Comparison of ENCODE assay signal across 7 mouse cellular contexts in the genomic region with DNA sequence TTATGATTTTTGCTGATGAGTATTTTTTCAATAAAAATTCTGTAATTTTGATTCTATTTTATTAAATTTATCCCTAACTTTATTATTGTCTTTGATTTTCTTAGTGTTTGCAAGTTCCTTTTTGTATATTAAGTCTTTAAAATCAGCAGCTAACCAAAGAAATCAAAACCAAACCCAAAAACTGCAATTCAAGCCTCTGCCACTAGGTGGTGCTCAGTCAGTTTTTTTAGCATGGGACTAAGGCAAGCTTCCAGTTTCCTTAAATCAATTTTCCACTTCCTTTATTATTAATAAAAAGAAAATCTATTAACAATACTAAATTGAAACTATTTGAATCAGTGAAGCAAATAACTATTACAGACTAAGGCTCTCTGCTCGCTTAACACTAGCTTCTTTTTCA.
DNase-seq lines count a peak whose midpoint lies in the region; ATAC-seq and TF ChIP-seq lines count a peak whose summit lies in the region.

No protein-coding gene starts in this region.

- no peaks in the 10 kb centered on the region for H3K4me1 ChIP-seq in kidney, postnatal 0 days (replicated peaks; ENCODE audit: insufficient read depth, low read length)
- peaks cover 0 to 5% of the 10 kb centered on the region in 2 experiments; a peak in 2 of 4 replicates for H3K4me1 ChIP-seq in CH12.LX (ENCODE audit: control insufficient read depth in 1 of 2, insufficient read depth in 2 of 2)
- peaks cover 12% of the 10 kb centered on the region for H3K4me1 ChIP-seq in limb, embryonic 10.5 days

- DNase-seq in kidney, postnatal 0 days (ENCODE audit: low spot score), result peak; percentile 67
- no peak for DNase-seq in kidney, adult 11 months
- peak; percentile 64 for DNase-seq in CH12.LX (ENCODE audit: extremely low read depth)
- DNase-seq in Patski (ENCODE audit: low read depth, low spot score), result no peak
- DNase-seq in fibroblast of lung, adult 2 months (ENCODE audit: low read depth), result peak; percentile 36
- DNase-seq in limb, embryonic 10.5 days (ENCODE audit: low spot score), result peak; percentile 79
- DNase-seq in right cerebral cortex, postnatal 14 days, result peak; percentile 55

- peak; percentile 80 for TF ChIP-seq CTCF in kidney, postnatal 0 days (IDR thresholded peaks at IDR 0.05; ENCODE audit: low read depth)
- TF ChIP-seq CTCF in CH12.LX (conservative IDR thresholded peaks at IDR 0.05 in 1 of 2, IDR thresholded peaks at IDR 0.05 in 1 of 2; ENCODE audit: low read depth in 2 of 2, low read length in 2 of 2) (peak; percentile 72 to 74), Patski (IDR thresholded peaks at IDR 0.05) (peak; percentile 63)

- TF ChIP-seq POLR2A in CH12.LX (IDR thresholded peaks at IDR 0.05; ENCODE audit: low read depth, low read length), result no peak

- TF ChIP-seq EP300 in CH12.LX (IDR thresholded peaks at IDR 0.05; ENCODE audit: low read length), result no peak

- no peaks in the 10 kb centered on the region for H3K79me2 ChIP-seq in CH12.LX (replicated peaks; ENCODE audit: control insufficient read depth, extremely low read depth, insufficient read depth, poor library complexity, severe bottlenecking)

- no peak overlapping the region for H3K9ac ChIP-seq in kidney, postnatal 0 days (ENCODE audit: low read depth, low read length)
- no peak overlapping the region for H3K9ac ChIP-seq in CH12.LX (ENCODE audit: insufficient read depth, low read depth)

- peak; percentile 49 for TF ChIP-seq RAD21 in CH12.LX (IDR thresholded peaks at IDR 0.05; ENCODE audit: low read depth, low read length)

- in situ Hi-C loops in CH12.LX (cut with MboI; ENCODE audit: low pct_ligation_motif_present, low pct_unique_long_range_greater_than_20kb, low sequenced_read_pairs), result no loop called here
- in situ Hi-C loops in Patski (cut with MboI; ENCODE audit: low pct_unique_long_range_greater_than_20kb), result no loop called here

- no peak for ATAC-seq in kidney, postnatal 0 days (replicated peaks; ENCODE audit: low FRiP score, low read depth)
- no peak for ATAC-seq in Patski

- no peak overlapping the region for H3K4me2 ChIP-seq in kidney, postnatal 0 days (ENCODE audit: low read length)
- no peak overlapping the region for H3K4me2 ChIP-seq in CH12.LX (ENCODE audit: insufficient read depth, low read depth, poor library complexity, severe bottlenecking)

- no peaks in the 10 kb centered on the region for H3K9me3 ChIP-seq in kidney, postnatal 0 days (replicated peaks; ENCODE audit: low read length)
- no peaks in the 10 kb centered on the region for H3K9me3 ChIP-seq in CH12.LX (replicated peaks; ENCODE audit: low read length)
- H3K9me3 ChIP-seq in limb, embryonic 10.5 days (replicated peaks), result no peaks in the 10 kb centered on the region

- H3K27me3 ChIP-seq in kidney, postnatal 0 days (ENCODE audit: insufficient read depth, low read length), result no peaks in the 10 kb centered on the region
- no peaks in the 10 kb centered on the region for H3K27me3 ChIP-seq in CH12.LX (replicated peaks)
- H3K27me3 ChIP-seq in Patski, result peaks cover 31% of the 10 kb centered on the region
- 0 out of 2 replicates have a peak, but pooled peaks cover 5% of the 10 kb centered on the region for H3K27me3 ChIP-seq in limb, embryonic 10.5 days (ENCODE audit: low read depth, poor library complexity, severe bottlenecking)

- dilution Hi-C loops in CH12.LX (cut with MboI; ENCODE audit: extremely low pct_ligation_motif_present, extremely low pct_unique_long_range_greater_than_20kb, low sequenced_read_pairs), result no loop called here

- 59% methylated on average over 1 of the region's 1 CpGs for WGBS in kidney, postnatal 0 days
- 31% methylated on average over 1 of the region's 1 CpGs for WGBS in limb, embryonic 10.5 days

- CTCF ChIA-PET in Patski (lab: Charles Lee), result interaction anchor here (0.6 to 2.4 kb wide), 5 partner anchors 13 to 44 kb away, joined by 3 to 7 read pairs (median 3); no protein-coding TSS in a partner anchor

- no peaks in the 10 kb centered on the region for H3K36me3 ChIP-seq in kidney, postnatal 0 days (ENCODE audit: insufficient read depth, low read length)
- H3K36me3 ChIP-seq in CH12.LX (replicated peaks in 1 of 2; ENCODE audit: control insufficient read depth in 1 of 2, insufficient read depth in 1 of 2, low read length in 1 of 2), result no peaks in the 10 kb centered on the region
- no peaks in the 10 kb centered on the region for H3K36me3 ChIP-seq in limb, embryonic 10.5 days

- POLR2A ChIA-PET in Patski (lab: Charles Lee), result no interaction called here

- H3K4me3 ChIP-seq in kidney, postnatal 0 days (replicated peaks; ENCODE audit: low read depth, low read length), result no peak overlapping the region
- H3K4me3 ChIP-seq in CH12.LX (replicated peaks in 1 of 3; ENCODE audit: low read depth in 2 of 3, low read length in 2 of 3, poor library complexity in 1 of 3), result no peak overlapping the region
- no peak overlapping the region for H3K4me3 ChIP-seq in limb, embryonic 10.5 days

- no peak overlapping the region for H3K27ac ChIP-seq in kidney, postnatal 0 days
- no peak overlapping the region for H3K27ac ChIP-seq in CH12.LX (ENCODE audit: insufficient read depth, low read depth)
- H3K27ac ChIP-seq in limb, embryonic 10.5 days, result no peak overlapping the region

TF ChIP-seq in CH12.LX, 34 proteins besides CTCF, POLR2A, EP300 and RAD21:
- TF ChIP-seq NRF1 (IDR thresholded peaks at IDR 0.05; ENCODE audit: low read depth, low read length) (no peak), KAT2A (IDR thresholded peaks at IDR 0.05; ENCODE audit: insufficient replicate concordance, low read length) (no peak), JUN (IDR thresholded peaks at IDR 0.05; ENCODE audit: insufficient read depth, low read depth, low read length) (no peak)
TF ChIP-seq in CH12.LX: peak in this region for 0.

Comparison
In these comparisons a context has a peak if more than half of its experiments do, and no peak if none do; other contexts are left out.
1. DNase-seq: peak in kidney, postnatal 0 days (single experiment), CH12.LX (single experiment), fibroblast of lung, adult 2 months (single experiment), limb, embryonic 10.5 days (single experiment) and right cerebral cortex, postnatal 14 days (single experiment); none in kidney, adult 11 months (single experiment) and Patski (single experiment).
2. Peak in every context shown above with its lines, with median percentiles within 50 percentile points of each other: CTCF ChIP-seq.